Mouse (Mus musculus) kidney, adult 2 months (tissue): Measurements from ENCODE around the gene Cacna1d. TPM values are rescaled to one million over a fixed set of nuclear protein-coding genes. Genes with fewer than 3 reads are reported as not detected.

Source experiments
- DNase-seq: peaks from one replicate; pipeline ENCODE4 v3.0.0; 2021
- H3K27ac ChIP-seq: fragments of 200-500 bp; 2 replicates; pipeline ENCODE4 v1.5.1; 2012; ENCODE audit warnings: low read depth, low read length, control low read depth, inconsistent platforms; ENCODE audit not compliant: insufficient read depth
- H3K27me3 ChIP-seq: fragments of 200-500 bp; replicated peaks from 2 replicates; pipeline ENCODE4 v1.6.1; 2012; ENCODE audit warnings: mild to moderate bottlenecking, moderate library complexity, low read length, inconsistent platforms; ENCODE audit not compliant: control insufficient read depth, insufficient read depth
- H3K36me3 ChIP-seq: fragments of 200-500 bp; 2 replicates; pipeline ENCODE4 v1.6.1; 2012; ENCODE audit warnings: mild to moderate bottlenecking, moderate library complexity, low read length, inconsistent platforms; ENCODE audit not compliant: control insufficient read depth, insufficient read depth
- H3K4me1 ChIP-seq: fragments of 200-500 bp; 2 replicates; pipeline ENCODE4 v1.6.1; 2011; ENCODE audit warnings: low read length; ENCODE audit not compliant: control insufficient read depth, insufficient read depth
- H3K4me3 ChIP-seq: fragments of 200-500 bp; 2 replicates; pipeline ENCODE4 v1.5.1; 2011; ENCODE audit warnings: mild to moderate bottlenecking, low read depth, low read length, control low read depth; ENCODE audit not compliant: insufficient read depth
- CTCF ChIP-seq: fragments of 200-500 bp; conservative IDR thresholded peaks from 2 replicates; pipeline ENCODE4 v1.5.1; 2011; ENCODE audit warnings: low read depth, mild to moderate bottlenecking, control low read depth, low read length, moderate library complexity, mixed read lengths; ENCODE audit not compliant: insufficient read depth, insufficient read length
- POLR2A ChIP-seq: fragments of 200-500 bp; IDR thresholded peaks from one replicate; pipeline ENCODE4 v1.6.1; 2011; ENCODE audit warnings: low read depth, low read length, control low read depth
- WGBS: fragments of 180-500 bp; shearing (Covaris S2); methylation state at CpG from one replicate; pipeline ENCODE4 v1.1.7; 2018; 5-methylcytosine and 5-hydroxymethylcytosine counted together
- polyA plus RNA-seq: library from polyadenylated mRNA; depleted of rRNA; stranded (reverse); fragments of >200 nt; gene quantifications from 2 replicates; pipeline ENCODE4 v1.2.3, GENCODE M21; 2012

The Cacna1d gene
- polyA plus RNA-seq, 1 experiment: 4.0 TPM

- no peak overlapping the region for H3K27ac ChIP-seq
- H3K27me3 ChIP-seq: no peaks in the 10 kb centered on the region
- WGBS: 59% methylated on average over 2 of the region's 2 CpGs
- H3K4me1 ChIP-seq: no peaks in the 10 kb centered on the region
- DNase-seq: no peak
- no peak overlapping the region for H3K4me3 ChIP-seq
- TF ChIP-seq CTCF (peak; percentile 41), POLR2A (no peak)
- H3K36me3 ChIP-seq: no peaks in the 10 kb centered on the region
Observed at GRCm38 (mm10) chr14:30109079-30109478, 382.2 kb downstream of the Cacna1d start.

GRCm38 (mm10) chr14:30106550-30106949 lies 384.7 kb downstream of the Cacna1d start:
- Histone ChIP-seq H3K4me3 (no peak overlapping the region), H3K36me3 (no peaks in the 10 kb centered on the region), H3K4me1 (no peaks in the 10 kb centered on the region), H3K27ac (no peak overlapping the region), H3K27me3 (no peaks in the 10 kb centered on the region)
- 94% methylated on average over 4 of the region's 4 CpGs for WGBS
- TF ChIP-seq POLR2A: no peak
- no peak for TF ChIP-seq CTCF
- no peak for DNase-seq

DNA sequence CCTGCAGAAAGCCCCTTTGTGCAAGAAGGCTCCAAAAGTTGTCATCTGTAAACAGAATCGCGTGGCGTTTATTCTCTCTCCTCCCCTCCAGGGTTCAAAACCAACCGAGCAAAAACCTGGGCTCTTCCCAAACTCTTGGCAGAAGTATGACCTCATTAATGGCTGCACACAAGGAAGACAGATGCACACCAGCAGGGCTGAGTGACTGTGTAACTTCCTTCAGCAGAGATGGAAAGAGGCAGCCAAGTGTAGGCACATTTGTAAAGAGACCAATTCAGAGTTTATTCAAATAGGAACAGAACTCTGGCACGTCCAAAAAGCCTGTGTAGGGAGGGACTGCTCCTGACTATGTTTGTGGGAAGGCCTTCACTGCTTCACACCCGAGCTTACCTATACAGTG lies 385.7 kb downstream of the Cacna1d start:
- Histone ChIP-seq H3K4me3 (no peak overlapping the region), H3K27ac (no peak overlapping the region), H3K36me3 (no peaks in the 10 kb centered on the region), H3K27me3 (no peaks in the 10 kb centered on the region), H3K4me1 (no peaks in the 10 kb centered on the region)
- DNase-seq: no peak
- WGBS: 66% methylated on average over 6 of the region's 6 CpGs
- no peak for TF ChIP-seq POLR2A
- TF ChIP-seq CTCF: no peak

DNA sequence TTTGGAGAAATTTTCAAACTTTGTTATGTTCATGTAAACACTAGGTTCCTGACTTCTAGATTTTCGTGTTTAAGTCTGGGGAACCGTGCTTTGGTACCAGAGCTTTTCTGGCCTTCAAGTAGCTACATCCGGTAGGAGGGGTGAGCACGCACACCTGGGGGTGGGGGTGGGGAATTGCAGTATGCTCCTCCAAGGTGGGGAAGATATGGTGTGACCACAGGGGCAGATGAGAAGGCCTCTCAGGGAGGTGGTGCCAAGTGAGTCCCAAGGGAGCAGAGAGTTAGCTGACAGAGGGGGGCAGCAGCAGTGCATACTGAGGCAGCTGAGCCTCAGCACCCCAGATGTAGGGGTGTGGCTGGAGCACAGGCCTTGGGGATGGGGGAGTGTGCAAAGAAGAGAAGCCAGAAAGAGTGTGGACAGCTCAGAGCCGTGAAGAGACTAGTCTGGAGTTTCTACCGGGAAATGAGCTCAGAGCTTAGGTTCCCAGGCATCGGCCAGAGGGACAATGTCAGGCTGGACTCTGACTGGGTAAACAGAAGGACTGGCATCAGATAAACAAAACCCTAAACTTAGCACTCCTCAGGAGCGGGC lies 387.2 kb downstream of the Cacna1d start:
- DNase-seq: no peak
- TF ChIP-seq CTCF: no peak
- TF ChIP-seq POLR2A: no peak
- Histone ChIP-seq H3K4me1 (no peaks in the 10 kb centered on the region), H3K27me3 (no peaks in the 10 kb centered on the region), H3K4me3 (no peak overlapping the region), H3K36me3 (no peaks in the 10 kb centered on the region), H3K27ac (no peak overlapping the region)
- WGBS: 70% methylated on average over 8 of the region's 8 CpGs

DNA sequence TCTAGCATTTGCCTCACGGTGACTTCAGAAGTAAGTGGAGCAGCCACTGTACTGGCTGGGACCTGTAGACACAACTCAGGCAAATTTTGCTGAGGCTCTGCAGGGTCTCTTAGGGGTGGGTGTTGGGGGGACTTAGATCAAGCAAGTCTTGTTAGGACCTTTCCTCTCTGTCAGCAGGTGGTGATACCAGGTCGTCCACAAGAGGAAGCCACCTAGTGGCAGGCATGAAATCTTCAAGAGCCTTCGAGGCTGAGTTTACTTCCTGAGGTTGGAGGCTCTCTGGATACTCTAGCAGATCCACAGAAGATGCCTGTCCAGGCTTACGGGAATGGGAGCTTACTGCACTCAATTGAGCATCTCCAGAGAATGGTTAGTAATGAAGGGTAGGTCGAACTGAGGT lies 394.0 kb downstream of the Cacna1d start:
- H3K36me3 ChIP-seq: no peaks in the 10 kb centered on the region
- no peaks in the 10 kb centered on the region for H3K4me1 ChIP-seq
- WGBS: 48% methylated on average over 5 of the region's 5 CpGs
- no peak overlapping the region for H3K4me3 ChIP-seq
- no peak for TF ChIP-seq POLR2A
- TF ChIP-seq CTCF: peak; percentile 65
- H3K27ac ChIP-seq: no peak overlapping the region
- no peaks in the 10 kb centered on the region for H3K27me3 ChIP-seq
- DNase-seq: peak; percentile 59

DNA sequence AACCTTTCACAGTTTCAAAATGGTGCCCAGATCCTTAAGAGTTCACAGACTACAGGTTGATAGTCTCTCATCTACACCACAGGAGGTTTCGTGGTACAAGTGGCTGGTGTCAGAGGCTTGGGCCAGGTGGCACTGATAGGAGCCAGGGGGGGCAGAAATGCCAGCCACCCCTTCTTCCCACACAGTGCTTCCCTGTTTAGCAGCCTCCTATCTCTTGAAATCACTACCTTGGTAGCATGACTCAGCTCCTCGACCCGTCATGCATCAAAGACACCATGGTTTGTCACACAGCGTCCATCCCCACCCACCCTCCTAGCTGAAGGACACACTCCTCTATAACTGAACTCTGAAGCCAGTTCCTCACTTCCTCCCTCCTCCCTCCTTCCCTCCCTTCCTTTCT lies 398.8 kb downstream of the Cacna1d start:
- H3K27me3 ChIP-seq: no peaks in the 10 kb centered on the region
- TF ChIP-seq CTCF (no peak), POLR2A (no peak)
- H3K4me3 ChIP-seq: no peak overlapping the region
- H3K36me3 ChIP-seq: no peaks in the 10 kb centered on the region
- no peaks in the 10 kb centered on the region for H3K4me1 ChIP-seq
- 68% methylated on average over 4 of the region's 4 CpGs for WGBS
- no peak for DNase-seq
- H3K27ac ChIP-seq: no peak overlapping the region

GRCm38 (mm10) chr14:30092021-30092420 lies 399.2 kb downstream of the Cacna1d start:
- no peak overlapping the region for H3K4me3 ChIP-seq
- no peaks in the 10 kb centered on the region for H3K27me3 ChIP-seq
- no peaks in the 10 kb centered on the region for H3K4me1 ChIP-seq
- TF ChIP-seq POLR2A (no peak), CTCF (no peak)
- no peaks in the 10 kb centered on the region for H3K36me3 ChIP-seq
- no peak for DNase-seq
- no peak overlapping the region for H3K27ac ChIP-seq
- 65% methylated on average over 2 of the region's 2 CpGs for WGBS

- H3K36me3 ChIP-seq: no peaks in the 10 kb centered on the region
- H3K4me3 ChIP-seq: no peak overlapping the region
- H3K4me1 ChIP-seq: peaks cover 3% of the 10 kb centered on the region; the same call in 1 of the 2 replicates
- no peak for DNase-seq
- H3K27me3 ChIP-seq: no peaks in the 10 kb centered on the region
- 87% methylated on average over 4 of the region's 4 CpGs for WGBS
- TF ChIP-seq POLR2A (no peak), CTCF (no peak)
- no peak overlapping the region for H3K27ac ChIP-seq
Observed at GRCm38 (mm10) chr14:30079729-30080128, 411.5 kb downstream of the Cacna1d start.
